Mouse (Mus musculus) forebrain, embryonic 12.5 days (tissue): ENCODE results near the gene Defb41. TPM values are rescaled to one million over a fixed set of nuclear protein-coding genes. Genes with fewer than 3 reads are reported as not detected.

Source experiments
- polyA plus RNA-seq: library from polyadenylated mRNA; unstranded; fragments of >200 nt; fragmentation: Nextera tagmentation; extraction: Ambion mirVana; gene quantifications from 2 replicates; pipeline ENCODE4 v1.2.1, GENCODE M21; 2016

Gene Defb41
- polyA plus RNA-seq, 1 experiment from 2014 or later: not detected

Other genes with a start within 250 kb of the Defb41 start
- gene Crisp4, start 119.2 kb downstream of the Defb41 start, polyA plus RNA-seq: not detected in 2 replicates
- gene Defb18, start 27.7 kb downstream of the Defb41 start, polyA plus RNA-seq: not detected in 2 replicates